Mouse (Mus musculus): Measurements from ENCODE around the gene Rnf130. TPM values are rescaled to one million over a fixed set of nuclear protein-coding genes. Genes with fewer than 3 reads are reported as not detected.
"Not testable (repeated sequence)": the region's sequence is repeated elsewhere in the genome, so short reads cannot be mapped to it uniquely, and the experiment has no call there.

Gene Rnf130
- total RNA-seq, 2 experiments from 2014 or later = 63.4 to 115 TPM

- no peak for ATAC-seq (replicated peaks; ENCODE audit: low FRiP score, low TSS enrichment, poor library complexity, severe bottlenecking)
Measured at GRCm38 (mm10) chr11:50066088-50066487, 40.9 kb downstream of the Rnf130 start.

GRCm38 (mm10) chr11:50073830-50074229 lies 48.7 kb downstream of the Rnf130 start:
- no peak for ATAC-seq (replicated peaks; ENCODE audit: low FRiP score, low TSS enrichment, poor library complexity, severe bottlenecking)

DNA sequence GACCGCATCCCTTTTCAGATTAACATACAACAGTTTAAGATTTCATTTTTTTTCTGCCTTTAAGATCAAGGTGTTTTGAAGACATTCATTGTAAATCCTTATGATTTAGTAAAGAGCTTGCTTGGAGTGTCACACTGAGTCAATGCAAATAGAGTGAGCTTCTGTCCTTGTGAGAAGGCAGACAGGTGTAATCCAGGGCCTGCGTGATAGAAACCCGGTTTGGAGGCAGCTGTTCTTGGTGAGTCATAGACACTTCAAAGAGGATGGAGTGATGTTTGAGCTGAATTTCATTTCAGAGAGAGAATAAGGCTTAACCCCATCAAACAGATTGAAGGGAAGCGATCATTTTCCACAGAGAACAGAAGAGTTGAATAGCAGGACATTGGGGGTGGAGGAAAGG lies 51.6 kb downstream of the Rnf130 start:
- no peak for ATAC-seq (replicated peaks; ENCODE audit: low FRiP score, low TSS enrichment, poor library complexity, severe bottlenecking)

- ATAC-seq (replicated peaks; ENCODE audit: low FRiP score, low TSS enrichment, poor library complexity, severe bottlenecking) = peak; percentile 75
Measured at GRCm38 (mm10) chr11:50081365-50082190, 56.4 kb downstream of the Rnf130 start.

GRCm38 (mm10) chr11:50086211-50086610 lies 61.1 kb downstream of the Rnf130 start:
- ATAC-seq (replicated peaks; ENCODE audit: low FRiP score, low TSS enrichment, poor library complexity, severe bottlenecking) = no peak

GRCm38 (mm10) chr11:50089840-50090239 lies 64.7 kb downstream of the Rnf130 start:
- no peak for ATAC-seq (replicated peaks; ENCODE audit: low FRiP score, low TSS enrichment, poor library complexity, severe bottlenecking)

DNA sequence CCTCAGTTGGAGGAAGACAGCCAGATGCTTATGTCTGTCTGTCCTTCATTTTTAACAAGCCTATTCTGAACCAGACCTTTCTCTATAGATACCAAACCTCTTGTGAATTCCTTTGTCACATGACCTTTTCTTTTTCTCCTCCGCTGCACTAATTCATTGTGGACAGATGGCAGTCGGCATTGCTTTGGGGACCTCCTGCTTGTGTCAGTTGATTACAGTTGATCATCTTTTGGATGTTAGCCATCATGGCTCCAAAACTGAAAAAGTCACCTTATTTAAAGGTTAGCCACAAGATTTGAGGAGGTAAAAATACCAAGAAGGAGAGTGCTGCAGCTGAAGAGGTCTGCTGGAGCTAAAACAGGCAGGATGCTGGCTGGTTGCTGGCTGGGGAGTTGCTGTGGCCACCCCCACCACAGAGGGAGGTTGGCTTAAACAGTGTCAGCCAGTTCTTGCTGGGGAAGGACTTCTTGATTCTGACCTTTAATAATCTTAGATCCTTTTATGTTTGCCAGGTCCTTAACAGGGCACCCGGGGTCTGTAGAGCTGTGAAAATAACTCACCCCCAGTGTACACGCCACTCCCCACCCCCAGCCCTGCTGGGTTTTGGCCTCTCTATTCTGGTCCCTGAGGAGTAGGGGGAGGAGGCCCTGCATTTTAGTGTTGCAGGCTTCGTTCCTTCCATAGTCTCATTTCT lies 66.0 kb downstream of the Rnf130 start:
- ATAC-seq (replicated peaks; ENCODE audit: low FRiP score, low TSS enrichment, poor library complexity, severe bottlenecking) = no peak

DNA sequence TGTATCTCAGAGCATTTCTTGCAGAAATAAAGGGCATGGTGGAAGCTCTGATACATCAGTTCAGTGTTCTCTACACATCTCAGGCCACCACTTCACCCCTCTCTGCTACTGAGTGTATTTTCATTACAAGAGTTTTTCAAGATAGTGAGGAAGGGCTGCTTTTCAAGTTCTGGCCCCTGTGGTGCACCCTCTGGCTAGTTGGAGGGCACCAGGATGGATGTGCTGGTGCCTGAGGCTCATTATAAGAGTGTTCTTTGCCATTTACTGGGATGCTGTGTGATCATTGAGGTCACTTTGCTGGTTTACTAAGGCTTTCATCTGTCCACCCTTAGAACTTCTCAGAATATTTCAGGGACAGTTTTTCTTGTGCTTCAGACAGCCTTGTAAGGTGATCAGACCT lies 66.5 kb downstream of the Rnf130 start:
- ATAC-seq (replicated peaks; ENCODE audit: low FRiP score, low TSS enrichment, poor library complexity, severe bottlenecking) = no peak

GRCm38 (mm10) chr11:50095661-50096060 lies 70.5 kb downstream of the Rnf130 start:
- no peak for ATAC-seq (replicated peaks; ENCODE audit: low FRiP score, low TSS enrichment, poor library complexity, severe bottlenecking)

DNA sequence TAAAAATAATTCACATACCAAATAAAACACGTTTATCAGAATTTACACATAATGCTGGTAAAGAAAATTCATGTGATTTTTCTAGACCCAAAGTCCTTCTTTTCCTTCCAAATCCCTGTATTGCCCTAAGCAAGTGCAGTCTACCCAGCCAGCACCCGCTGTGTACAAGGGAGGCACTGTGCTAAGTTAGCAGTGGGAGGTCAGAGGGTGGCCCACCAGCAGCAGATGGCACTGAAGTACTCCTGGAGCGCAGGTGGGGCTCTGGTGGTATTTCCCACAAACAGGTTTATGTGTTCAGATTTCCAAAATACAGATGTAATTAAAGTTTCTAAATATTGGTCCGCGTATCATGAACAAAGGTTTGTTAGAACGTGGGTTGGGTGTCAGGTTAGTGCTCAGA lies 71.9 kb downstream of the Rnf130 start:
- no peak for ATAC-seq (replicated peaks; ENCODE audit: low FRiP score, low TSS enrichment, poor library complexity, severe bottlenecking)

GRCm38 (mm10) chr11:50098961-50099481 lies 73.9 kb downstream of the Rnf130 start:
- no peak for ATAC-seq (replicated peaks; ENCODE audit: low FRiP score, low TSS enrichment, poor library complexity, severe bottlenecking)

DNA sequence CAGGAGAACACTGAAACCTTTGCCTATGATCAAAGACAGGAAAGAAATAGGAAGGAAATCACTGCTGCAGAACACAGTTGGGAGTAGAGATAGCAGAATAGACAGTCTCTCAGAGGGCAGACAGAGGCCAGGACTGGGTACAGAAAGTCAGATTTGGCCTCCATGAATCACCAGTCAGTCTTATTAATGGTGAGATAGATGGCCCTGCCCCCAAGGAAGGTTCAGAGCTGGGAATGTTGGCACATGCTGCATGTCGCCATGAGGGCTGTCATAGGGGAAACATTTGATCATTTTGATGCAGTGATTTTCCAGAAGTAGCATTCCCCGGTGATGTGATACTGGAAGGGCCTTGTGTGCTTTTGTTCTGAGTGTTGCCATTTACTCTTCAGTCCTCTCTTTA lies 74.5 kb downstream of the Rnf130 start:
- no peak for ATAC-seq (replicated peaks; ENCODE audit: low FRiP score, low TSS enrichment, poor library complexity, severe bottlenecking)

GRCm38 (mm10) chr11:50100548-50101307 lies 75.6 kb downstream of the Rnf130 start:
- ATAC-seq (replicated peaks; ENCODE audit: low FRiP score, low TSS enrichment, poor library complexity, severe bottlenecking) = no peak

- not testable (repeated sequence) for ATAC-seq (replicated peaks; ENCODE audit: low FRiP score, low TSS enrichment, poor library complexity, severe bottlenecking)
Measured at GRCm38 (mm10) chr11:50101962-50102361, 76.8 kb downstream of the Rnf130 start.

DNA sequence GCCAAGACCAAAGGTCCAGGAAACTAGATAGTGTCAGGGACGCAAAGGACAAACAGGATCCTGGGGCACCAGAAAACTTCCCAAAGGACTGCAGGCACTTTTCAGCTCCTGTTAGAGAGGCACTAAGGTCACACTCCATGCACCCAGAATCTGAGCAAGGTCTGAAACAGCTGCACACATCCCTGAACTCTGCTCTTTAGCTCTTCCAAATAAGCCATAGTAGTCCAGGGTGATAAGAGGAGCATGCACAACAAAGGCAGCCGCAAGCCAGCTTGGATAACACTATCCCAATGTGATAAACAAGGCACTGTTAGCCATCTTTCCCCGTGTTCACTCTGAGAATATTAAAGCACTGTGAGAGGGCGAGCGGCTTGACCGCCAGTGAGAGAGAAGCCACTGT lies 78.9 kb downstream of the Rnf130 start:
- no peak for ATAC-seq (replicated peaks; ENCODE audit: low FRiP score, low TSS enrichment, poor library complexity, severe bottlenecking)

GRCm38 (mm10) chr11:50105237-50105636 lies 80.1 kb downstream of the Rnf130 start:
- no peak for ATAC-seq (replicated peaks; ENCODE audit: low FRiP score, low TSS enrichment, poor library complexity, severe bottlenecking)

- no peak for ATAC-seq (replicated peaks; ENCODE audit: low FRiP score, low TSS enrichment, poor library complexity, severe bottlenecking)
Measured at GRCm38 (mm10) chr11:50106024-50106423, 80.9 kb downstream of the Rnf130 start.

- no peak for ATAC-seq (replicated peaks; ENCODE audit: low FRiP score, low TSS enrichment, poor library complexity, severe bottlenecking)
Measured at GRCm38 (mm10) chr11:50108823-50109244, 83.7 kb downstream of the Rnf130 start.

DNA sequence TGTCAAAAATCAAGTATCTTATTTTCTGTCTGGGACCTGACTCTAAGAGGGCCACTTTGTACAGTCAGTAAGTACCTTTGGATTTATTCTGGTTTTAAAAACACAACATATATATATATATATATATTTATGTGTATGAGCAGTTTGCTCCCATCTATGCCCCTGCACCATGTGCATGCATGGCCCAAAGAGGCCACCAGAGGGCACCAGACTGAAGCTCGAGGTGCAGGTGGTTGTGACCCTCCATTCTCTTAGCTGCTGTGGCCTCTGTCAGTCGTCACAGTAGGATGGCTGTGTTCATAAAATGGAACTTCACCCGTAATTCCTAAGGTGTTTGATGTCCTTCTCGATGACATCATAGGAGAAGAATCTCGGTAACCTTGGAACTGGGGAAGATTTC lies 89.2 kb downstream of the Rnf130 start:
- peak; percentile 98 for ATAC-seq (replicated peaks; ENCODE audit: low FRiP score, low TSS enrichment, poor library complexity, severe bottlenecking)

DNA sequence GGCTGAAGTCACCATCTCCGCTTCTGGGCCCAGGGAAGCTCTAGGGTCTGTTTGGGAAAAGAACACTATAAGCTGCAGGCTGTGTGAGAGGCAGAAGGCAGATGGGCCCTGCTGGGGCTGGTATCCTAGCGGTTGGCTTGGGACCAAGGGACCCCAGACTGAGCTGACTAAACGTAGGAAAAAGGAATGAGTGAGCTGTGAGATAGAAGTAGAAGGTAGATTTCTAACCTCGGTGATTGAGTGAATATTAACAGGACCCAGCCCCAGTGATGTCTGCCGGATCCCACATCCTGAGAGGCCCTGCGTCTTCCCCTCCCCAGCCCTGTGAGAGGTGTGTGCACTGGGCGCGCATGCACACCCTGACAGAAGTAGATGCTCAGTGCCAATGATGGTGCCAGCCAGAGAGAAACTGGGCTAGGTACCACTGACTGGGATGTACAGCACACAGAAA lies 97.5 kb downstream of the Rnf130 start:
- no peak for ATAC-seq (replicated peaks; ENCODE audit: low FRiP score, low TSS enrichment, poor library complexity, severe bottlenecking)

Data from megakaryocyte-erythroid progenitor cell, adult 5-6 weeks (primary cell).